Mouse (Mus musculus) kidney, postnatal 4 days (tissue): ENCODE measurements around the gene Pik3ip1.

Source experiments
- DNase-seq, 2 experiments: peaks; one replicate each; pipeline ENCODE4 v3.0.0; 2021; ENCODE audit warnings: mixed read lengths in 2 of 2

The Pik3ip1 gene

DNA sequence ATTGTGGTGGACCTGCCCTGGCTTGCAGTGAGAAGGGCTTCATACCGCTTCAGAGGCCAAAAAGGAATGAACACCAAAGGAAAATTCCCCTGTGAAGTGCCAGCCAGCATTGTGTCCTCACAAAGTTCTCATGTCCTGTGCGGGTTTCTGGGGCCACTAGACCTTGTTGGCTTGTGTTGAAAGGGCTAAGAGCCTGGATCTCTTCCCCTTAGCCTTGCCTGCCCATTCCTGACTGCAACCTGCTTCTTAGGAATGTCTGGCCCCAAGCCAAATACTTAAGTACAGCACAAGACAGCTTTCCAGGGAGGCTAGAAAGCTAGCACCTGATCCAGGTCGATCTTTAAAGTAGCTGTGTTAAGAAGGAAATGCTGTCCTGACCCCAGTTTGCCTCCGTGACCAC, 27.4 kb upstream of the Pik3ip1 start:
- DNase-seq = no peak

DNA sequence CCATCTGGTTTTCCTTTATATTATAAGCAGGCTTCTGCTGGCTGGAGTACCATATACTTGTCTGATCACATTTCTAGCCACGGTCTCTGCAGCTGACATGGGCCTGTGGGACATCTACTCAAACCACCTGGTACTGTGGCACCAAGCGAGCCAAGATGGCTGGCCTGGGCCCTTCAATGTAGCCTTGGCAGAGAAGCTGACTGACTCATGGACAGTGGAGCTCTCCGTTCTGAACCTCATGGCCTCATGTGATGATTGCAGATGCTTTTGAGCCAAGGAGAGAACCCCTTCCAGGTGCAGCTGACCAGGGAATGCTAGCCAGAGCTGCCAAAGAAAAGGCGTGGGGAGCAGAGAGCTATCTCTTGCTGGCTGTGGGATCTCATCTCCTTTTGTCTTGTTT, 24.4 kb upstream of the Pik3ip1 start:
- DNase-seq = no peak

DNA sequence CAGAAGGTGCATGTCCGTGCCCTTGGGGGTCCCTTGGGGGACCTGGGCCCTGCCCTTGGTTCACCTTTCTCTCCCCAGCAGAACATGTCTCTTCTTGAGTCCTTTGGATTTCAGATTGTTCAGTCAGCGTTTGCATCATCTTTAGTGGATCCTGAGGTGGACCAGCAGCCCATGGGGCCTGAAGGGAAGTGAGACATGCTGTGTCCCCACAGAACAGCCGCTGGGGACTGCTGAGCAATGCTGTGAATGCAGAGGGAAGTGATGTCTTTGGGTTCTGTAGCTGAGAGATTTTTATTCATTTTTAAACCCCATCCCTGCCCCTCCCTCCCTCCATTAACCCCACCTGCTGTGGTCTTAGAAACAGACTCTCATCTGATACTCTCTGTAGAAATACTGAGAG, 22.3 kb upstream of the Pik3ip1 start:
- DNase-seq = no peak

DNA sequence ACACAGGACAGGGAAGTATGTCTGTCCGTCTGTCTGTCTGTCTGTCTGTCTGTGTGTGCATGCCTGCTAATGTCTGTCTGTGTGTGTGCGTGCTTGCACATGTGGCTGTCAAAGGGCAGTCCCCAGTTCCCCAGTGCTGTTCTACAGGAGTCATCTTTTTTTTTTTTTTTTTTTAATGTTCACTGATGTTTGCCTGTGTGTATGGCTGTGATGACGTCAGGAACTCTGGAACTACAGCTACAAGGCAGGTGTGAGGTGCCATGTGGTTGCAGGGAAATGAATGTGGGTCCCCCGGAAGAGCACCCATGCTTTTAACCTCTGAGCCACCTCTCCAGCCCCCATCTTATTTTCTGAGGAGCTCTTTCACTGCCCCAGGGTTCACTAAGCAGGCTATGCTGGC, 20.3 kb upstream of the Pik3ip1 start:
- no peak for DNase-seq

- no peak for DNase-seq
Measured at GRCm38 (mm10) chr11:3310789-3311585, 19.2 kb upstream of the Pik3ip1 start.

DNA sequence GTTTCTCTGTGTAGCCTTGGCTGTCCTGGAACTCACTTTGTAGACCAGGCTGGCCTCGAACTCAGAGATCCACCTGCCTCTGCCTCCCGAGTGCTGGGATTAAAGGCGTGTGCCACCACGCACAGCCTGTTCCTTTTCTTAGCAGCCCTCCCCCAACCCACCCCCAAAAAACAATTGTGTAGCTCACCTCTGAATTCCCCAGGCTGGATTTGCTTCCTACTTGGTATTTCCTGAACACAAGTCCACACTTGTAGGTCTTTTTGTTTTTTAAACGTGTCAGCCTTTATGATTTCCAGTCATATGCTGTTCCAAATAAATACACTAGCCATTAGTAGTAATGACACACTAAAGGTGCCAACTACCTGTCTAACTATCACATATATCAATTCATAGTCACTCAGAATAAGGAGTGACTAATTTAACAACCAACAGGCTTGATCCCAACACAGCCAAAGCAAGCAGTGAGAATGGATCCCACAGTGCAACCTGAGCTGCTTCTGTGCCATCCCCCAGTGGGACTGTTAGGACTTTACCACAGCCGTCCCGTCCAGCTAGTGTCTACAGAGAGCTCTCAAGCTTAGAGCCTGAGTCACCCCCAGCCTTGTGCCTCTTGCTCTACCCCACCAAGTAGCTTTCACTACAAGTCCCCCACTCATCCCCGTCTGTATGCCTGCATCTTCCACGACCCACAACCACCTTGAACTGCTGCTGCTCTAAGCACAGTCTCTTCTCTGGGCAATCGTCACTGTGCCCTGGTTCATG, 18.4 kb upstream of the Pik3ip1 start:
- no peak for DNase-seq

DNA sequence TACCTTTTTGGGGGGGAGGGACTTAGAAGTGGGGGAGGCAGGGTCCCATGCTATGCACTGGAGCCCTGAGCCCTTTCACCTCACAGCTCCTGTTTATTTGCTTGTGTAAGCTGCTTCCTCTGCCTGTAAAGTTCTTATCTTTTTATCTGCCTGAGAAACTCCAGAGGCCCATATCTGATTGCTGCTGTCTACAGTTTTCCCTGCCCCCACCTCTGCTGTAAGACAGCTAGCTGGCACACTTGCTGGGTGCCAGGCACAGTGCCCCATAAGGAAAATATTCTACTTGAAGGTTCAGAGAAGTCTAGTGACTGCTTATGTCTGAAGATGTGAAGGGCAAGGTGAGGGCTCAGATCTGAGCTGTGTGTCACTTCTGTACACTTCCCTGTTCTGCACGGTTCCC, 16.9 kb upstream of the Pik3ip1 start:
- DNase-seq = no peak

- DNase-seq = peak; percentile 79 to 85
Measured at GRCm38 (mm10) chr11:3314148-3314547, 16.1 kb upstream of the Pik3ip1 start.

- DNase-seq = no peak
Measured at GRCm38 (mm10) chr11:3318286-3318685, 11.9 kb upstream of the Pik3ip1 start.

GRCm38 (mm10) chr11:3328271-3328670, 1.9 kb upstream of the Pik3ip1 start:
- no peak for DNase-seq

GRCm38 (mm10) chr11:3328806-3329775, 1.1 kb upstream of the Pik3ip1 start:
- no peak for DNase-seq

GRCm38 (mm10) chr11:3330566-3330965, 365 bp downstream of the Pik3ip1 start:
- peak; percentile 81 to 89 for DNase-seq

DNA sequence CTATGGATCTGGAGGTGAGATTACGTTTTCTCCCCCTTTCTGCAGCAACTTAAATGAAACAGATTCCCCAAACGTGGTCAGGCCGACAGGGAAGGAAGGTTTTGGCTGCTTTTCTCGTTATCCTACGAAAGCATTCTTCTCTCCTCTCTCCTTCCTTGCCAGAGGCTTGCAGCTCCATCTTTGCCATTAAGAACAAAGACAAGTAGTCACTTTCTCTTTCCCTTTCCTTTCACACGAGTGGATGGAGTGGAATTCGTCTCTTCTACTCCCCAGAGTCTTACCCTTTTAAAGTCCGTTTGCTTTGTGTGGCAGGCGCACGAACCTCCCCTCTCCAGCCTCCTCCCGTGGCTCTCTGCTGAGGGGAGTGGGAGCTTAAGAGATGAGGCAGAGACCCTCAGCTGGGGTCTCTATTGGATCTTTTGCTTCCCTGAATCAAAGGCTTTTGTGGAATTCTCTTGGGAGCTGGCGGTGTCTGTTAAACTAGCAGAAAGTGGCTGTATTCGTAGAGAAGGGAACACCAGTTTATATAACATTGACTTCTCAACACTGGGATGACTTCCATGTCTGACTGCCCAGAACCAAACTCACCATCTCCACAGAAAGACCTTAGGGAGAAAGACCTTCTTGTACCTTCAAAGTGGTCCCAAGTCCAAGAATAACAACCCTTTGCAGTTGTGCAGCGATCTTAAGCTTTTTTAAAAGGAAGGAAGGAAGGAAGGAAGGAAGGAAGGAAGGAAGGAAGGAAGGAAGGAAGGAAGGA, 970 bp downstream of the Pik3ip1 start:
- peak in 1 of 2 experiments; percentile 28 for DNase-seq

DNA sequence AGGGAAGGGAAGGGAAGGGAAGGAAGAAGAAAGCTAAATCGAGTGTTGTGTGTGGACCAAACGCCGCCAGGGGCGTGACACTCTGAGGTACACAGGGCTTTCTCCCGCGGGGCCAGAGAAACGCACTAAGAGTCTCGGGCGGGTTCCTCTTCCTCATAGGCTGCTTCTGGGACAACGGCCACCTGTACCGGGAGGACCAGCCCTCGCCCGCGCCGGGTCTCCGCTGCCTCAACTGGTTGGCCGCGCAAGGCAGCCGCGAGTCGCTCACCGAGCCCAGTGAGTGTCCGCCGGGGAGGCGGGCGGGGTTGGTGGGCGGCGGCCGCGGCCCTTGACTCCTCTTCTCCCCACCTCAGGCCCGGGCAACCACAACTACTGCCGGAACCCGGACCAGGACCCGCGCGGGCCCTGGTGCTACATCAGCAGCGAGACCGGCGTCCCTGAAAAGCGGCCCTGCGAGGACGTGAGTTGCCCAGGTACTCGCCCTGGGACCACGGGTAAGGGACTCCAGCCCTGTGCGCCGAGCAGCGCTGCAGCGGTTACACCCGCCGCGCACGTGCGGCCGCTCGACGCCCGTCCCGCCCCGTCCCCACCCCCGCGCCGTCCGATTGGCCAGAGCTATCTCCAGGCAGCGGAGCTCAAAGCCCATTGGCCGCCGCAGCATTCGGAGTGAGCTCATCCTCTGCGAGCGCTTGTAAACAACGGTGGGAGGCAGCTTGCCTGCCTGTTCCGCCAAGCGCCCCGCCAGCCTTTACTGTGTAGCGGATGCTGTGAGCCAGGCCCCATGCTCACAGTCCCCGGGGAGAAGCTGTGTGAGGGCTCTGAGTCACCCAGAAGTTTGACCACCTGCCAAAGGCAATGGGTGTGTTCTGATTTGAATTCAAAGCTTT, 1.8 kb downstream of the Pik3ip1 start:
- DNase-seq = peak; percentile 92 to 96

DNA sequence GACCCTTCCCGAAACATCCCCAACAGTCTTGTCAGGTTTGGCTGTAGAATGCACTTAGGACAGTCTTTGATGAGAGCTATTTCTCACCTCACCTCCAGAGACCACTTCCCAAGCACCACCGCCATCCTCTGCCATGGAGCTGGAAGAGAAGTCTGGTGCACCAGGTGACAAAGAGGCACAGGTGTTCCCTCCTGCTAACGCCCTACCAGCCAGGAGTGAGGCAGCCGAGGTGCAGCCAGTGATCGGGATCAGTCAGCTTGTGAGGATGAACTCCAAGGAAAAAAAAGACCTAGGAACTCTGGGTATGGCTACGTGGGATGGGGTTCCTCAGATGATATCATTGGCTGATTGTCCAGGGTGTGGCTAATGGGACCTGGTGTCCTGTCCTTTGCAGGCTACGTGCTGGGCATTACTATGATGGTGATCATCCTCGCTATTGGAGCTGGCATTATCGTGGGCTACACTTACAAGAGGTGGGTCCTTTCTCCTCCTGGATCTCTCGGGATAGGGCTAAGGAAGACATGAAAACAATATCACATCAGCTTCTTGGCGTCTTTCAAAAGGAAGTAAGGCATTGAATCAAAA, 3.0 kb downstream of the Pik3ip1 start:
- no peak for DNase-seq

DNA sequence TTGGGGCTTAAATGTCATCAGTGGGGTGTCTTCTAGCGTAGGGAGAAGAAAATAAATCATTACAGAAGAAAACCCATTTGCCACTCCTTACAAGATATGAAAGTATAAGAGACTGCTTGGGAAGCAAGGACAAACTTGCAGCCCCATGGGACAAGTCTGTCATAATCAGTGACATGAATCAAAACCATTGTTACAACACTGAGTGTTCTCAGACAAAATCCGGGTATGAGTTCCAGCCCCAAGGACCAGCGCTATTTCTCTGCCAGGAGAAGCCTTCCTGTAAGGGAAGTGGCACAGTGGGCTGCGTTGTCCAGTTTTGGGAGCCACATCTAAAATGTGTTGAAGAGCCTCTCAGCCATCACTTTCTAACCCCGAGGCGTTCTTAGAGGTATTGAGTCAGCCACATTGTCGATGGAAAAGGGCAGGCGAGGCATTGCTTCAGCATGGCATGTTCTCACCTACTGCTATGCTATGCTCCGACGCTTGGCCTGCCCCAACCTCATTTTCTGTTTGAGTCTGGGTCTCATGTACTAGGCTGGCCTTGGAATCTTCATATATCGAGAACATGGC, 4.0 kb downstream of the Pik3ip1 start:
- no peak for DNase-seq

DNA sequence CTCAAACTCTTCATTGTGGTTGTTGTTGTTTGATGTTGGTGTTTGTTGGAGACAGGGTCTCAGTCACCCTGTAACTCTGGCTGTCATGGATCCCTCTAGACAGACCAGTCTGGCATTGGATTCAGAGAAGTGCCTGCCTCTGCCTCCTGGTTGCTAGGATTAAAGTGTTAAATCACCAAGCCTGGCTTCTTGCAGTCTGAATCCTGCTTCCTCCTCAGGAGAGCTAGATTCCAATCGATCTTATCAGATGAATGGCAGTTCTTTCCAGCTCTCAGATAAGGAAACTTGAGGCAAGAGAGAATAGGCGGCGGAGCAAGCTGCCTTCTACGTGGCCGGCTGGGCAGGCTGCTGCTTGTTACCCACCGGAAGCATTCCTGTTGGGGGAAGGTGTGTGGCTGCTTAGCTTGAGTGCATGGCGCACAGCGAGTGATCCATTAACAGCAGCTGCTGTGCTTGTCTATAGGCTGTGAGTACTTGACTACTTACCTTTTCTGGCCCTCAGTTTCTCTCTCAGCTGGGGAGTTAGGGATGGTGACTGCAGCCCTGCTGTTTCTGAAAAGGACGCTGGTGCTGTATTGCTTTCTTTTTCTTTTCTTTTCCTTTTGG, 4.6 kb downstream of the Pik3ip1 start:
- DNase-seq = peak in 1 of 2 experiments; percentile 45

DNA sequence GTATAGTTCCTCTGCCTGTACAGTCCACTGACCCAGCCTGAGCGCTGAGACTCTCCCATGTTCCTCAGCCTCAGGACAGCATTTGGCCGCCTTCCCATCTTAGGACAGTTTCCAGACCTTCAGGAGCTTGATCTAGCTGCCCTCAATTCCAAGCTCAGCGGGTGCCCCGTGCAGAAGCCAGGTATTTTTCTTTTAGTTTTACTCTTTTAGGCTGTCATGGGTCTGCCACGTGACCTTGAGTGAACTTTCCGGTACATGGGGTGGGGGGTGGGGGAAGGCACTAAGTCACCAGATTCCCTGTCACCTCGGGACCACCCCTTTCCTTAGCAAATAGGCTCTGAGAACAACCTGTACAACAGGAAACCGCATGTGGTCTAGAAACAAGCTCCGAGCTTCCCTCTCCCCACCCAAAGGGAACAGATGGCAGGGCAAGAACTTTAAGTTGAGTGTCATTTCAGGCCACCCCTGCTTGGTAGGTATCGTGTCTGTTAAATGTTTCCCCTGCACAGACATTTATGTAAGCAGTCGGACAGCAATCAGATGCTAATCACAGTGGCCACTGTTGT, 5.5 kb downstream of the Pik3ip1 start:
- peak; percentile 37 to 47 for DNase-seq

- no peak for DNase-seq
Measured at GRCm38 (mm10) chr11:3336602-3337001, 6.4 kb downstream of the Pik3ip1 start.
